Mouse (Mus musculus) kidney, embryonic 16.5 days (tissue): Measurements from ENCODE around the gene Tefm. TPM values are rescaled to one million over a fixed set of nuclear protein-coding genes. Genes with fewer than 3 reads are reported as not detected.
"Not testable (repeated sequence)": the region's sequence is repeated elsewhere in the genome, so short reads cannot be mapped to it uniquely, and the experiment has no call there.

Experiments
- ATAC-seq: fragments of 200-750 bp; cut with Nextera tagmentation; 2 replicates; pipeline ENCODE4 v1.8.0; 2017; ENCODE audit warnings: moderate TSS enrichment; ENCODE audit not compliant: low FRiP score, low TSS enrichment
- H3K27ac ChIP-seq: fragments of 300-500 bp; sonication (generic); 2 replicates; pipeline ENCODE4 v1.5.1; 2014; ENCODE audit warnings: low read length
- H3K27me3 ChIP-seq: fragments of 300-500 bp; sonication (generic); 2 replicates; pipeline ENCODE4 v1.6.1; 2014; ENCODE audit warnings: low read length, control low read depth, mixed read lengths; ENCODE audit not compliant: insufficient read depth
- H3K36me3 ChIP-seq: fragments of 300-500 bp; sonication (generic); 2 replicates; pipeline ENCODE4 v1.6.1; 2014; ENCODE audit warnings: low read length, control low read depth, mixed read lengths; ENCODE audit not compliant: insufficient read depth
- H3K4me1 ChIP-seq: fragments of 300-500 bp; sonication (generic); 2 replicates; pipeline ENCODE4 v1.6.1; 2014; ENCODE audit warnings: low read length, control low read depth, mixed read lengths; ENCODE audit not compliant: insufficient read depth
- H3K4me2 ChIP-seq: fragments of 300-500 bp; sonication (generic); replicated peaks from 2 replicates; pipeline ENCODE4 v1.6.1; 2014; ENCODE audit warnings: low read depth, low read length
- H3K4me3 ChIP-seq: fragments of 300-500 bp; sonication (generic); 2 replicates; pipeline ENCODE4 v1.5.1; 2014; ENCODE audit warnings: mild to moderate bottlenecking, low read length
- H3K9ac ChIP-seq: fragments of 300-500 bp; sonication (generic); replicated peaks from 2 replicates; pipeline ENCODE4 v1.6.1; 2014; ENCODE audit warnings: low read length
- H3K9me3 ChIP-seq: fragments of 300-500 bp; sonication (generic); 2 replicates; pipeline ENCODE4 v1.6.1; 2016; ENCODE audit warnings: low read length, control low read depth
- WGBS: fragments of 180-500 bp; shearing (Covaris S2); extraction: QIAGEN DNeasy Blood & Tissue Kit; methylation state at CpG from one replicate; pipeline ENCODE4 v1.1.7; 2014; 5-methylcytosine and 5-hydroxymethylcytosine counted together
- polyA plus RNA-seq: library from polyadenylated mRNA; unstranded; fragments of >200 nt; fragmentation: Nextera tagmentation; extraction: Ambion mirVana; gene quantifications from 2 replicates; pipeline ENCODE4 v1.2.1, GENCODE M21; 2015

Gene Tefm
- 35.0 and 39.0 TPM in 2 replicates for polyA plus RNA-seq

DNA sequence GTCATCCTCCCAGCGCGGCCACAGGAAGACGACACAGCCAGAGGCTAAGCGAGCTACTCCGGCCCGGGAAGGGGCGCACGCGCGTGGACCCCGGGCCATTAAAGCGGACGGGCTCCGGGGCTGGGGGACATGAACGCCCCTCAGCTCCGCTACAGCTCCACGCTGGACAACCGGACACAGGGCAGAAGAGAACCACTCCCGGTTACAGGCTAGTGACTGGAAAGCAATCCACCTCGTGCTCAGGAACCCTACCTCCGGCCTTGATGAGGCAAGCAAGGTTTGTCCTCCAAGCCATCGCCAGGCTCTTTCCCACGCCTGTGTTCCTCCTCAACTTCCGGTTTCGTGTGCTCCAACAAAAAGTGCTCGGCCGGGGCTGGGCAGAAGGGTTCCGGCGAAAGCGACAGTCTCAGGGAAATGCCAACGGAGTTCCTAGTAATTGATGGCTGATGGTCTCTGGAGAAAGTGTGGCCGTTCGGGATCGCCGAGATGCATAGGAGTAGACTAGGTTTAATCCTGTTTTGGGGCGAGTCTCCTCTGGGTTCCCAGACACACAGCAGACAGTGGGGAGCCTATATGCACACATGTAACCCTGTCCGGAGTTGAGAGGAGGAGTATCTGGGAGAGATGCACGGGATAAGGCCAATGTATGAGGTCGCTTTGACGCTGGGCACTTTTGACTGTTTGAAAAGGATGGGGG lies at the start of gene Tefm:
Tefm (minus strand) TSS at position 351 of the 697 bp plus-strand sequence.
- Histone ChIP-seq H3K9ac (peak within 1 kb of the TSS; percentile 93), H3K27me3 (no peaks in the 10 kb centered on the region), H3K4me2 (peak within 1 kb of the TSS; percentile 71), H3K36me3 (peaks cover 10% of the 10 kb centered on the region), H3K27ac (peak within 1 kb of the TSS; percentile 93), H3K4me3 (peak within 1 kb of the TSS; percentile 74), H3K9me3 (no peaks in the 10 kb centered on the region), H3K4me1 (peaks cover 12% of the 10 kb centered on the region; the same call in 1 of the 2 replicates)
- peak; percentile 89 for ATAC-seq
- WGBS: 0% methylated on average over 40 of the region's 40 CpGs

DNA sequence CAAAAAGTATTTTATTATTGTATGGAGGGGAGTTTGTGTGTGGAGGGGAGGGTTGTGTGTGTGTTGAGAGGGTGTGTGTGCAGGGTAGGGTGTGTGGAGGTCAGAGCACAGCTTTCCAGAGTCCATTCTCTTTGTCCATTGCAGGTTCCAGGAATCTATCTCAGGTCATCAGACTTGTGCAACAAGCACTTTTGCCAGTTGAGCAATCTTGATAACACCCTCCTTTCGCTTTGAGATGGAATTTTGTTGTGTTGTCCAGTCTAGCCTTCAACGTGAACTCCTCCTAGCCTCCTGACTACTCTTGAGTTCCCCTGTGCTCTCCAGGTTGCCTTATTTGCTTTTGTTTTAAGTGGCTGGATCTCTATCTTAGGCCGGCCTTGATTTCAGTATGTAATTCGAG lies 48.3 kb upstream of the Tefm start:
- H3K4me2 ChIP-seq: no peak overlapping the region
- H3K36me3 ChIP-seq: peaks cover 16% of the 10 kb centered on the region
- no peak overlapping the region for H3K9ac ChIP-seq
- ATAC-seq: no peak
- WGBS: 49% methylated on average over 4 of the region's 4 CpGs
- peaks cover 6% of the 10 kb centered on the region; the same call in 1 of the 2 replicates for H3K9me3 ChIP-seq
- H3K4me3 ChIP-seq: no peak overlapping the region
- no peak overlapping the region for H3K27ac ChIP-seq
- H3K27me3 ChIP-seq: no peaks in the 10 kb centered on the region
- no peaks in the 10 kb centered on the region for H3K4me1 ChIP-seq

DNA sequence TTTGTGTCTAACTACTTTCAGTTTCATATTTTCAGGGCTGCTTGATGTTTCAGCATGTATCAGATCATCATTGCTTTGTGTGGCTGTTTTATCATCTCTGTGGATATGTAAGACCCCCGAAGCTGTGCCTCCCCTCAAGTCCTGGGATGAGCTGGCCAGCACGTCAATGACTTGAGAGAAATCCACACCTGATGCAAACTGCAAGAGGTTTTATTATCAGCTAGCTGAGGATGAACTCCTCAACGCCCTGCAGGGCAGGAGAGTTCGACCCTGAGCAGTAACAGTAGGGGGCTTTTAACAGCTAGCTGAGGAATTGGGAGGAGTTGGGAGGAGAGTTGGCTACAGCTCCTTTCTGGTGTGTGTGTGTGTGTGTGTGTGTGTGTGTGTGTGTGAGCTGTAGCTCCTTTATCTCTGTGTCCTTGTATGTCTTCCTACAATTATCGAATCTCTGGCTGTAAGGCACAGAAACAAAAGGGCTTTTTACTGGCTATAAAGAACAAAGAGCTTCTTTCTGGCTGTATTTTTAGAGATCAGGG lies 43.5 kb upstream of the Tefm start:
- H3K27me3 ChIP-seq, H3K27ac ChIP-seq, H3K9ac ChIP-seq, H3K9me3 ChIP-seq, H3K4me3 ChIP-seq, H3K36me3 ChIP-seq, H3K4me1 ChIP-seq, ATAC-seq: not testable (repeated sequence)
- 61% methylated on average over 5 of the region's 5 CpGs for WGBS
- peak overlapping the region; percentile 2; the same call in 1 of the 2 replicates for H3K4me2 ChIP-seq

DNA sequence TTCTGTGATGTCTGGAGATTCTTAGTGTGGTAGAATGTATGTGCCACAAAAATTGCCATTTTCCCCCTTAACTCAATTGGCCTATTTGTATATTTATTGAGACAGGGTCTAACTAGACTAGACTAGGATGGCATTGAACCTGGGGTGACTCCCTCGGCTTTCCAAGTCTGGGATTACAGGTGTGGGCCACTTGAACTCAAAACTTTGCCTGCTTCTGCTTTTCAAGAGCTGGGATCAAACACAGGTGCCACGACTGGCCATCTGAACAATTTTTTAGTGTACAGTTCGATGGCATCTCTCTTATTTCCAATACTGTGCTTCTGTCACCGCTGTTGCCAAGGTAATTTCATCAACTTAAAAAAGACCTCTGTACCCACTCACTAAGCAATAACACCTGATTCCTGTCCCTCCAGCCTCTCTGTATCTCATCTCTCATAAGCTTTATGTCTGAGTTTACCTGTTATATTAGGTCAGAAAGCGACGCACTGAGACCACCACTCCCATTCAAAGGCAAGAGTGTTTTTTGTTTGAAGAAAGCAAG lies 42.6 kb upstream of the Tefm start:
- peak overlapping the region; percentile 68 for H3K4me2 ChIP-seq
- H3K4me1 ChIP-seq: peaks cover 9% of the 10 kb centered on the region
- 88% methylated on average over 6 of the region's 6 CpGs for WGBS
- H3K36me3 ChIP-seq: no peaks in the 10 kb centered on the region
- no peak for ATAC-seq
- peak overlapping the region; percentile 79 for H3K4me3 ChIP-seq
- no peaks in the 10 kb centered on the region for H3K9me3 ChIP-seq
- H3K27ac ChIP-seq: peak overlapping the region; percentile 91; the same call in 1 of the 2 replicates
- no peaks in the 10 kb centered on the region for H3K27me3 ChIP-seq
- H3K9ac ChIP-seq: peak overlapping the region; percentile 92

DNA sequence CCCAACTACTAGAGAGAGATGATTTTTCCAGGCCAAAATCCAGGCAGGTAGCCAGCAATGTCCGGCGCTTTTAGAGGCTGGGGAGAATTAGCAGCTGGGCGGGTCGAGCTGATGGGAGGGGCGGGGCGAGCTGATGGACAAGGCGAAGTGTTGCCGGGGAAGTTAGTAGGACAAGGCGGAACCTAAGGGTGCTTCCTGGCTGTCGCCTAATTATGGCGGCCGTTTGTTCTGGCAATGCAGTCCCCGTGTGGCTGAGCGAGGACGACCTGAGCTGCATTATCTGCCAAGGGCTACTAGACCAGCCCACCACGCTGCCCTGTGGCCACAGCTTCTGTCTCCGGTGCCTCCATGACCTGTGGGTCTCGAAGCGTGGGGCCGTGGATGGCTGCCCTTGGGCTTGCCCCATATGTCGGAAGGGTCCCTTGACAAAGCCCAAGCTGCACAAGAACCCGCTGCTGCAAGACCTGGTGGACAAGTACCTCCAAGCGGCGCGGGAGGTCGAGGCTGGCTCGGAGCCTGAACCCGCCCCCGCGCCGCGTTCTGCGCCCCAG lies 41.8 kb upstream of the Tefm start, which contains the start of gene Rnf135:
Rnf135 (plus strand) TSS at position 147 of the 551 bp plus-strand sequence.
- ATAC-seq: peak; percentile 98
- Histone ChIP-seq H3K27ac (peak within 1 kb of the TSS; percentile 91), H3K27me3 (no peaks in the 10 kb centered on the region), H3K9me3 (no peaks in the 10 kb centered on the region), H3K9ac (peak within 1 kb of the TSS; percentile 92), H3K4me1 (peaks cover 9% of the 10 kb centered on the region), H3K36me3 (no peaks in the 10 kb centered on the region), H3K4me3 (peak within 1 kb of the TSS; percentile 79), H3K4me2 (peak within 1 kb of the TSS; percentile 68)
- WGBS: 2% methylated on average over 33 of the region's 33 CpGs

DNA sequence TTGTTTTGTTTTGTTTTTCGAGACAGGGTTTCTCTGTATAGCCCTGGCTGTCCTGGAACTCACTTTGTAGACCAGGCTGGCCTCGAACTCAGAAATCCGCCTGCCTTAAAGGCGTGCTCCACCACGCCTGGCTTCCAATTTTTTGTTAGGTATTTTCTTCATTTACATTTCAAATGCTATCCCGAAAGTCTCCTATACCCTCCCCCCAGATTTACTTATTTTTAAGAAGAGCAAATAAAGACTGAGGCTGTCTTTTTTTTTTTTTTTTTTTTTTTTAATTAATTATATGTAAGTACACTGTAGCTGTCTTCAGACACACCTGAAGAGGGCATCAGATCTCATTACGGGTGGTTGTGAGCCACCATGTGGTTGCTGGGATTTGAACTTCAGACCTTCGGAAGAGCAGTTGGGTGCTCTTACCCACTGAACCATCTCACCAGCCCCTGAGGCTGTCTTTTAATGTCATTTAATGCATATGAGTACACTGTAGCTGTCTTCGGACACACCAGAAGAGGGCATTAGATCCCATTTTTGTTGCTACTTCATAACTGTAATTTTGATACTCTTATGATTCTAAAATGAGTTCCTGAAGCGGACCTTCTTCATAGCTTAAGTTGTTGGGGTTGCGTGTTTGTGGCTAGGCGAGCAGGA lies 41.2 kb upstream of the Tefm start:
- 40% methylated on average over 12 of the region's 12 CpGs for WGBS
- peak overlapping the region; percentile 92 for H3K9ac ChIP-seq
- peak overlapping the region; percentile 79 for H3K4me3 ChIP-seq
- H3K36me3 ChIP-seq, H3K4me1 ChIP-seq, H3K9me3 ChIP-seq, H3K27me3 ChIP-seq: not testable (repeated sequence)
- peak overlapping the region; percentile 68 for H3K4me2 ChIP-seq
- peak; percentile 76; the same call in 1 of the 2 replicates for ATAC-seq
- H3K27ac ChIP-seq: peak overlapping the region; percentile 91

DNA sequence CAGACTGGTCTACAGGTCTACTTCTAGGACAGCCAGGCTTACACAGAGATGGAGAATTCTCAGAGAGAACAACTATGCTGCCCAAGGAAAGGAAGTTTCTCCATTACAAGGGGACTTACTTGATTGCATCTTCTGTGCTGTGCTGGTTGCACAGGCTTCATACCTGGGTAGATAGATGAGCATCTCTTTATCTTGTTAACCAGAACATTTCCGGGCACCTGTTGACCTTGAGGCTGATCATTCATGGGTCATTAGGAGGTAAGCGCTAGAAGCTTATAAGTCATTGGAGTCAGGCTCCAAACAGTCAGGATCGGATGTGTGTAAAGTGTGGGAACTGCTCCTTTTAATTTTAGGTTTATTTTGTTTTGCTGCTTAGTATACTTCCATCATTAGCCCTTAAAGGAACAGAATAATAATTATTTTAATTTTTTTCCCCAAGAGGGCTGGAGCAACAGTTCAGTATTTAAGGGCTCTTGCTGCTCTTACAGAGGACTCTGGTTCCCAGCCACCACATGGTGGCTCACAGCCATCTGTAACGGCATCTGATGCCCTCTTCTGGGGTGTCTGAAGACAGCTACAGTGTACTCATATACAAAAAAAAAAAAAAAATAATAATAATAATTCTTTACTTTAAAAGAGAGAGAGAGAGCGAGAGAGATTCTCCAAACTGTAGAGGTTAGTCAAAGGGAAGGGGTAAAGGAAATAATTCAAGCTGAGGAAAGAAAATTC lies 39.2 kb upstream of the Tefm start:
- H3K9me3 ChIP-seq: no peaks in the 10 kb centered on the region
- WGBS: 67% methylated on average over 5 of the region's 5 CpGs

DNA sequence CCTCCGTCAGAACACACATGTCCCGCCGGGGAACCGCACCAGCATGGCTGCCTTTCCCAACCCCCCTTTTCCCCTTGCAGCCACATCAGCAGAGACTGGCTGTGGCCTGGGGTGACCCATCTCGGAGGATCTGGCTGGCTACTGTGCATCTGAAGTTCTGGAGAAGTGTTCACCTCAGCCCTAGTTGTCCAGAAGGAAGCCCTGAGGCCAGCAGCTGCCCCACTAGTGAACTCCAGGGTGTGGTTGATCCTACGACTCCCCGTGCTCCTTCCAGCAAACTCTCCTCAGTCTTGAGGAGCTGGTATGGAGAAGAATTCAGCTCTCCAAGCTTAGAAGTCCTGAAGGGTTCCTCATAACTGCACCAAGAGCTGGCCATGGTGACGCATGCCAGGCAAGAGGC lies 36.3 kb upstream of the Tefm start:
- no peak for ATAC-seq
- Histone ChIP-seq H3K36me3 (no peaks in the 10 kb centered on the region), H3K4me2 (no peak overlapping the region), H3K4me3 (no peak overlapping the region), H3K27me3 (no peaks in the 10 kb centered on the region), H3K27ac (no peak overlapping the region), H3K9me3 (no peaks in the 10 kb centered on the region), H3K9ac (no peak overlapping the region), H3K4me1 (no peaks in the 10 kb centered on the region)
- WGBS: 78% methylated on average over 8 of the region's 8 CpGs

More for the DNA sequence above, 39.2 kb upstream of the Tefm start:
- Histone ChIP-seq H3K4me1 (peaks cover 9% of the 10 kb centered on the region), H3K4me2 (no peak overlapping the region), H3K36me3 (no peaks in the 10 kb centered on the region), H3K4me3 (no peak overlapping the region), H3K9ac (no peak overlapping the region), H3K27ac (no peak overlapping the region), H3K27me3 (no peaks in the 10 kb centered on the region)
- no peak for ATAC-seq
